ENCODE assay signal across 19 mouse cellular contexts in genomic region chr14:15262996-15263395, GRCm38 (mm10).
DNase-seq lines count a peak whose midpoint lies in the region; ATAC-seq lines count a peak whose summit lies in the region.
"Had no signal": no experiment of that assay in that cellular context is flagged by ENCODE, and none has a peak within 500 bp of the region (broad histone marks: within the 10 kb centered on the region; RNA-seq: fewer than 3 reads in every experiment).

No protein-coding gene starts in this region.

- intact Hi-C loops in gastrocnemius, postnatal 14 days (cut with DNase I; ENCODE audit: low total_unique reads) = no loop called here

- peak; percentile 70 to 75 for DNase-seq in cerebellum, postnatal 10 days
- peak; percentile 4 for DNase-seq in gastrocnemius, postnatal 14 days
- no peak for DNase-seq in gastrocnemius, adult 18-20 months (ENCODE audit: low spot score)
- peak; percentile 7 to 24 for DNase-seq in layer of hippocampus, postnatal 10 days (ENCODE audit: low spot score in 2 of 2)
- DNase-seq in layer of hippocampus, adult 9-11 months = no peak
- DNase-seq: adrenal gland, postnatal 10 days; B cell, adult 2 months; cerebellum, adult 18-20 months; cerebellum, adult 9-11 months; heart, postnatal 10 days; kidney, adult 18-20 months had no signal

- no peak for ATAC-seq in cerebellum, adult (ENCODE audit: insufficient number of reproducible peaks, low FRiP score, low TSS enrichment)
- ATAC-seq in granulocyte monocyte progenitor cell, adult 5-6 weeks (replicated peaks; ENCODE audit: poor library complexity, severe bottlenecking) = no peak
- ATAC-seq: forebrain, embryonic 13.5 days; forebrain, embryonic 16.5 days; hindbrain, postnatal 0 days; inflammation-experienced regulatory T-cells, adult 6 months; intestine, embryonic 16.5 days; Patski had no signal

Comparison
In these comparisons a context has a peak if more than half of its experiments do, and no peak if none do; other contexts are left out.
1. DNase-seq: peak in cerebellum, postnatal 10 days (2 of 2), gastrocnemius, postnatal 14 days (single experiment) and layer of hippocampus, postnatal 10 days (2 of 2); none in gastrocnemius, adult 18-20 months (single experiment) and layer of hippocampus, adult 9-11 months (single experiment).